Mouse (Mus musculus): ENCODE measurements around the gene Dspp.

Gene Dspp

GRCm38 (mm10) chr5:104170412-104170811 is at the start of gene Dspp:
Gene Dspp, plus strand, starts transcription at chr5:104170712.
- no peak for DNase-seq (ENCODE audit: low spot score)

GRCm38 (mm10) chr5:104124016-104124658 is 46.4 kb upstream of the Dspp start:
- DNase-seq (ENCODE audit: low spot score), result no peak

- no peak for DNase-seq (ENCODE audit: low spot score)
Observed at GRCm38 (mm10) chr5:104126561-104127320, 43.8 kb upstream of the Dspp start.

- DNase-seq (ENCODE audit: low spot score), result no peak
Observed at GRCm38 (mm10) chr5:104127351-104127750, 43.2 kb upstream of the Dspp start.

- DNase-seq (ENCODE audit: low spot score), result no peak
Observed at GRCm38 (mm10) chr5:104128281-104129031, 42.1 kb upstream of the Dspp start.

GRCm38 (mm10) chr5:104130891-104131290 is 39.6 kb upstream of the Dspp start:
- DNase-seq (ENCODE audit: low spot score), result no peak

- no peak for DNase-seq (ENCODE audit: low spot score)
Observed at GRCm38 (mm10) chr5:104131544-104131943, 39.0 kb upstream of the Dspp start.

GRCm38 (mm10) chr5:104133752-104134151 is 36.8 kb upstream of the Dspp start:
- no peak for DNase-seq (ENCODE audit: low spot score)

GRCm38 (mm10) chr5:104137920-104138541 is 32.5 kb upstream of the Dspp start:
- DNase-seq (ENCODE audit: low spot score), result no peak

- no peak for DNase-seq (ENCODE audit: low spot score)
Observed at GRCm38 (mm10) chr5:104141067-104141466, 29.4 kb upstream of the Dspp start.

GRCm38 (mm10) chr5:104144057-104144456 is 26.5 kb upstream of the Dspp start:
- no peak for DNase-seq (ENCODE audit: low spot score)

- no peak for DNase-seq (ENCODE audit: low spot score)
Observed at GRCm38 (mm10) chr5:104149349-104149748, 21.2 kb upstream of the Dspp start.

GRCm38 (mm10) chr5:104150196-104150595 is 20.3 kb upstream of the Dspp start:
- DNase-seq (ENCODE audit: low spot score), result no peak

GRCm38 (mm10) chr5:104157701-104158100 is 12.8 kb upstream of the Dspp start:
- no peak for DNase-seq (ENCODE audit: low spot score)

GRCm38 (mm10) chr5:104158332-104159052 is 12.0 kb upstream of the Dspp start:
- DNase-seq (ENCODE audit: low spot score), result no peak

- DNase-seq (ENCODE audit: low spot score), result no peak
Observed at GRCm38 (mm10) chr5:104160581-104160980, 9.9 kb upstream of the Dspp start.

GRCm38 (mm10) chr5:104161390-104161789 is 9.1 kb upstream of the Dspp start:
- no peak for DNase-seq (ENCODE audit: low spot score)

GRCm38 (mm10) chr5:104163536-104163935 is 7.0 kb upstream of the Dspp start:
- DNase-seq (ENCODE audit: low spot score), result no peak

GRCm38 (mm10) chr5:104173094-104173493 is 2.6 kb downstream of the Dspp start:
- DNase-seq (ENCODE audit: low spot score), result no peak

GRCm38 (mm10) chr5:104183743-104184142 is 13.2 kb downstream of the Dspp start:
- no peak for DNase-seq (ENCODE audit: low spot score)

- no peak for DNase-seq (ENCODE audit: low spot score)
Observed at GRCm38 (mm10) chr5:104187281-104187680, 16.8 kb downstream of the Dspp start.

GRCm38 (mm10) chr5:104195086-104195485 is 24.6 kb downstream of the Dspp start:
- DNase-seq (ENCODE audit: low spot score), result no peak
